Mouse (Mus musculus) ES-CJ7 (cell line): ENCODE results near the gene Tbxa2r.

Experiments used
- DNase-seq: peaks from one replicate; pipeline ENCODE4 v3.0.0; 2011; ENCODE audit warnings: low read depth, low spot score

Tbxa2r gene

GRCm38 (mm10) chr10:81365672-81366476, 37.3 kb downstream of the Tbxa2r start, which contains the start of gene 4930404N11Rik:
TSS of gene 4930404N11Rik (minus strand) at chr10:81365816.
- peak; percentile 81 for DNase-seq

GRCm38 (mm10) chr10:81366477-81367206, 38.1 kb downstream of the Tbxa2r start:
- DNase-seq: no peak

- DNase-seq: no peak
These were observed 38.6 kb downstream of the Tbxa2r start for GRCm38 (mm10) chr10:81367207-81367495.

- no peak for DNase-seq
These were observed 46.8 kb downstream of the Tbxa2r start for GRCm38 (mm10) chr10:81375322-81375721.

- DNase-seq: peak; percentile 66
These were observed 48.2 kb downstream of the Tbxa2r start for GRCm38 (mm10) chr10:81376561-81377361.

- DNase-seq: no peak
These were observed 48.8 kb downstream of the Tbxa2r start for GRCm38 (mm10) chr10:81377362-81377664.

- DNase-seq: no peak
These were observed 49.4 kb downstream of the Tbxa2r start, which contains the start of gene Fzr1 for GRCm38 (mm10) chr10:81377793-81378552. TSS of gene Fzr1 (minus strand) at chr10:81378516.

- DNase-seq: peak; percentile 100
These were observed 50.1 kb downstream of the Tbxa2r start for GRCm38 (mm10) chr10:81378553-81379182.

- no peak for DNase-seq
These were observed 50.6 kb downstream of the Tbxa2r start for GRCm38 (mm10) chr10:81379183-81379553.

- no peak for DNase-seq
These were observed 51.4 kb downstream of the Tbxa2r start for GRCm38 (mm10) chr10:81379809-81380378.

GRCm38 (mm10) chr10:81382039-81382438, 53.5 kb downstream of the Tbxa2r start:
- DNase-seq: no peak

GRCm38 (mm10) chr10:81383802-81384604, 55.5 kb downstream of the Tbxa2r start, which contains the start of the genes Dohh and Gm48551:
TSS of gene Dohh (plus strand) at chr10:81384428.
TSS of gene Gm48551 (plus strand) at chr10:81384466.
- peak; percentile 100 for DNase-seq

- DNase-seq: no peak
These were observed 56.1 kb downstream of the Tbxa2r start for GRCm38 (mm10) chr10:81384605-81384982.
